Mouse (Mus musculus) urinary bladder, postnatal 10 days (tissue): ENCODE measurements at regions not wholly inside any gene's neighbourhood (a gene's known extent, or its start where the extent isn't known, plus 50 kb on each side); places are given as distances from the start of the nearest gene placed in this dataset.

Source experiments
- DNase-seq: peaks from one replicate; pipeline ENCODE4 v3.0.0; 2022; ENCODE audit warnings: low spot score

- no peak for DNase-seq
Measured at GRCm38 (mm10) chr2:179265436-179265835, 176.8 kb upstream of the Cdh4 start.

- DNase-seq, result no peak
Measured at GRCm38 (mm10) chr2:179277204-179277886, 164.9 kb upstream of the Cdh4 start.

GRCm38 (mm10) chr2:179277887-179278282, 164.3 kb upstream of the Cdh4 start:
- DNase-seq, result no peak

GRCm38 (mm10) chr2:179282276-179282675, 160.0 kb upstream of the Cdh4 start:
- DNase-seq, result no peak

- DNase-seq, result no peak
Measured at GRCm38 (mm10) chr2:179290394-179290793, 151.8 kb upstream of the Cdh4 start.

GRCm38 (mm10) chr2:179291046-179291563, 151.1 kb upstream of the Cdh4 start:
- no peak for DNase-seq

- no peak for DNase-seq
Measured at GRCm38 (mm10) chr2:179291958-179292357, 150.3 kb upstream of the Cdh4 start.

GRCm38 (mm10) chr2:179292566-179292965, 149.7 kb upstream of the Cdh4 start:
- no peak for DNase-seq

GRCm38 (mm10) chr2:179293114-179293513, 149.1 kb upstream of the Cdh4 start:
- no peak for DNase-seq

- no peak for DNase-seq
Measured at GRCm38 (mm10) chr2:179297057-179297456, 145.2 kb upstream of the Cdh4 start.

- no peak for DNase-seq
Measured at GRCm38 (mm10) chr2:179303765-179304164, 138.5 kb upstream of the Cdh4 start.

GRCm38 (mm10) chr2:179307286-179307931, 134.8 kb upstream of the Cdh4 start:
- no peak for DNase-seq

- no peak for DNase-seq
Measured at GRCm38 (mm10) chr2:179307932-179308303, 134.3 kb upstream of the Cdh4 start.

- DNase-seq, result no peak
Measured at GRCm38 (mm10) chr2:179318046-179318445, 124.2 kb upstream of the Cdh4 start.

- DNase-seq, result no peak
Measured at GRCm38 (mm10) chr2:179325242-179325641, 117.0 kb upstream of the Cdh4 start.

GRCm38 (mm10) chr2:179332872-179333489, 109.2 kb upstream of the Cdh4 start:
- DNase-seq, result no peak

- no peak for DNase-seq
Measured at GRCm38 (mm10) chr2:179333587-179333986, 108.6 kb upstream of the Cdh4 start.

- no peak for DNase-seq
Measured at GRCm38 (mm10) chr2:179336235-179336634, 106.0 kb upstream of the Cdh4 start.

GRCm38 (mm10) chr2:179352676-179353075, 89.6 kb upstream of the Cdh4 start:
- no peak for DNase-seq

GRCm38 (mm10) chr2:179354866-179355265, 87.4 kb upstream of the Cdh4 start:
- DNase-seq, result no peak

GRCm38 (mm10) chr2:179370882-179371546, 71.2 kb upstream of the Cdh4 start:
- no peak for DNase-seq

- no peak for DNase-seq
Measured at GRCm38 (mm10) chr2:179371553-179371952, 70.7 kb upstream of the Cdh4 start.
